Mouse (Mus musculus) neural tube, embryonic 12.5 days (tissue): Measurements from ENCODE around the gene Lgals3bp. TPM values are rescaled to one million over a fixed set of nuclear protein-coding genes. Genes with fewer than 3 reads are reported as not detected.

ENCODE experiments used
- ATAC-seq: fragments of 200-750 bp; cut with Nextera tagmentation; 2 replicates; pipeline ENCODE4 v1.8.0; 2017; ENCODE audit warnings: low read depth, mild to moderate bottlenecking, moderate TSS enrichment, moderate library complexity; ENCODE audit not compliant: low FRiP score
- H3K27ac ChIP-seq: fragments of 300-500 bp; sonication (generic); 2 replicates; pipeline ENCODE4 v1.5.1; 2016
- H3K27me3 ChIP-seq: fragments of 300-500 bp; sonication (generic); replicated peaks from 2 replicates; pipeline ENCODE4 v1.6.1; 2016; ENCODE audit warnings: mild to moderate bottlenecking
- H3K36me3 ChIP-seq: fragments of 300-500 bp; sonication (generic); 2 replicates; pipeline ENCODE4 v1.6.1; 2016; ENCODE audit warnings: mild to moderate bottlenecking
- H3K4me1 ChIP-seq: fragments of 300-500 bp; sonication (generic); 2 replicates; pipeline ENCODE4 v1.6.1; 2016
- H3K4me2 ChIP-seq: fragments of 300-500 bp; sonication (generic); replicated peaks from 2 replicates; pipeline ENCODE4 v1.6.1; 2016; ENCODE audit warnings: mild to moderate bottlenecking
- H3K4me3 ChIP-seq: fragments of 300-500 bp; sonication (generic); 2 replicates; pipeline ENCODE4 v1.5.1; 2016
- H3K9ac ChIP-seq: fragments of 300-500 bp; sonication (generic); 2 replicates; pipeline ENCODE4 v1.6.1; 2016; ENCODE audit warnings: mild to moderate bottlenecking
- H3K9me3 ChIP-seq: fragments of 300-500 bp; sonication (generic); 2 replicates; pipeline ENCODE4 v1.6.1; 2016; ENCODE audit warnings: mild to moderate bottlenecking
- WGBS: fragments of 180-500 bp; shearing (Covaris S2); methylation state at CpG from one replicate; pipeline ENCODE4 v1.1.7; 2016; 5-methylcytosine and 5-hydroxymethylcytosine counted together
- polyA plus RNA-seq: library from polyadenylated mRNA; unstranded; fragments of >200 nt; fragmentation: Nextera tagmentation; extraction: Ambion mirVana; gene quantifications from 2 replicates; pipeline ENCODE4 v1.2.1, GENCODE M21; 2016

Gene Lgals3bp
- polyA plus RNA-seq, 1 experiment from 2014 or later = 2.0 TPM

- WGBS = under 1% methylated on average over 50 of the region's 50 CpGs
- Histone ChIP-seq H3K9ac (peak within 1 kb of the TSS; percentile 94), H3K4me1 (peaks cover 25% of the 10 kb centered on the region), H3K4me3 (peak within 1 kb of the TSS; percentile 92), H3K27me3 (no peaks in the 10 kb centered on the region), H3K9me3 (no peaks in the 10 kb centered on the region), H3K36me3 (peaks cover 19% of the 10 kb centered on the region), H3K4me2 (peak within 1 kb of the TSS; percentile 94), H3K27ac (0 out of 2 replicates have a peak within 1 kb of the TSS, but pooled peaks have one; percentile 20)
- peak; percentile 86 for ATAC-seq
These were observed 17.1 kb upstream of the Lgals3bp start, which contains the start of gene Cant1 for GRCm38 (mm10) chr11:118418834-118419504. Cant1 (minus strand) TSS chr11:118419086.

- Histone ChIP-seq H3K4me3 (peak overlapping the region; percentile 92), H3K4me1 (peaks cover 20% of the 10 kb centered on the region), H3K36me3 (peaks cover 19% of the 10 kb centered on the region), H3K9ac (peak overlapping the region; percentile 94), H3K4me2 (peak overlapping the region; percentile 94), H3K9me3 (no peaks in the 10 kb centered on the region), H3K27ac (0 out of 2 replicates have a peak overlapping the region, but pooled peaks have one; percentile 20), H3K27me3 (no peaks in the 10 kb centered on the region)
- WGBS = 6% methylated on average over 12 of the region's 12 CpGs
- ATAC-seq = peak; percentile 39
These were observed 16.5 kb upstream of the Lgals3bp start for GRCm38 (mm10) chr11:118418442-118418833.

GRCm38 (mm10) chr11:118417496-118417895 lies 15.6 kb upstream of the Lgals3bp start:
- Histone ChIP-seq H3K4me1 (peaks cover 19% of the 10 kb centered on the region), H3K4me2 (peak overlapping the region; percentile 94), H3K27me3 (no peaks in the 10 kb centered on the region), H3K9ac (0 out of 2 replicates have a peak overlapping the region, but pooled peaks have one; percentile 94), H3K36me3 (peaks cover 22% of the 10 kb centered on the region), H3K9me3 (no peaks in the 10 kb centered on the region), H3K4me3 (peak overlapping the region; percentile 92; the same call in 1 of the 2 replicates), H3K27ac (no peak overlapping the region)
- 92% methylated on average over 9 of the region's 9 CpGs for WGBS
- no peak for ATAC-seq

DNA sequence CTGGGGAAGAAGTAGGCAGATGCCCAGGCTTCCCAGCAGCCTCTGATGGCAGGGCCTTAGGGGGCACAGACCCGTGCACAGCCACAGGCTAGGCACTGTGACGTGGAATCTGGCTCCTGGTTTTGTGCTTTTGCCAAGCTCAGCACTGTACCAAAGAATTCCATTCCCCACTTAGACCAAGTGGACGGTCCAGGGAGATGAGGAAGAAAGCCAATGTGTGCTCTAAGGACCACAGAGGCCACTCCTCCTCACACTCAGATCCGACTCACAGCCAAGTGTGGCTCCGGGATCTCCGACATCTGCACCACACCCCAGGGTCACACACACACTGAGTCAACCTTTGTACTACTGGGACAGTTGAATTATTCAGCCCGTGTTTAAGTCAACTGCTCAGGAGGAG lies 14.2 kb upstream of the Lgals3bp start:
- WGBS = 85% methylated on average over 7 of the region's 7 CpGs
- Histone ChIP-seq H3K9me3 (no peaks in the 10 kb centered on the region), H3K4me3 (no peak overlapping the region), H3K36me3 (peaks cover 28% of the 10 kb centered on the region), H3K27ac (no peak overlapping the region), H3K4me1 (peaks cover 19% of the 10 kb centered on the region), H3K9ac (0 out of 2 replicates have a peak overlapping the region, but pooled peaks have one; percentile 5), H3K27me3 (no peaks in the 10 kb centered on the region), H3K4me2 (no peak overlapping the region)
- no peak for ATAC-seq

- 89% methylated on average over 6 of the region's 6 CpGs for WGBS
- H3K4me1 ChIP-seq = peaks cover 19% of the 10 kb centered on the region
- H3K9ac ChIP-seq = 0 out of 2 replicates have a peak overlapping the region, but pooled peaks have one; percentile 5
- no peaks in the 10 kb centered on the region for H3K27me3 ChIP-seq
- no peak overlapping the region for H3K27ac ChIP-seq
- H3K4me2 ChIP-seq = no peak overlapping the region
- peaks cover 32% of the 10 kb centered on the region for H3K36me3 ChIP-seq
- no peak for ATAC-seq
- no peak overlapping the region for H3K4me3 ChIP-seq
- no peaks in the 10 kb centered on the region for H3K9me3 ChIP-seq
These were observed 13.7 kb upstream of the Lgals3bp start for GRCm38 (mm10) chr11:118415630-118416029.

DNA sequence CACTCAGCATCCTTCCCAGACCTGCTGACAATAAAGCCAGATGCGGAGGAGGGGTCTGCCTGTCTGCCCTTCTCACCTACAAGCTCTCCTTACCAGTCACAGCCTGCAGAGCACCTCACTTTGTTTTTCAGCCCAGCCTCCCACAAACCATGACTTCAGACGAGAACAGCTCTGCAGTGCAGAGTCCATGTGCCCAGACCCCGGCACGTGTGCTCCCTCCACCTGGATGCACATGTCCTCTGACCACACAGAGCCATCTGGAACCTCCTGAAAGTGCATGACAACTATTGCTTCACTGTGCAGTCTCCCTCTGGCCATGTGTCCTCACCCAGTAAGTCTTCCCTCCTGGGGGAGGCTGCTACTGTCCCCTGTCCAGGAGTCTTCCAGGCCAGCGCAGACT lies 12.4 kb upstream of the Lgals3bp start:
- Histone ChIP-seq H3K9me3 (no peaks in the 10 kb centered on the region), H3K36me3 (peaks cover 42% of the 10 kb centered on the region), H3K27ac (no peak overlapping the region), H3K4me2 (no peak overlapping the region), H3K4me3 (no peak overlapping the region), H3K27me3 (no peaks in the 10 kb centered on the region), H3K9ac (no peak overlapping the region), H3K4me1 (peaks cover 19% of the 10 kb centered on the region)
- ATAC-seq = no peak
- WGBS = 93% methylated on average over 5 of the region's 5 CpGs

DNA sequence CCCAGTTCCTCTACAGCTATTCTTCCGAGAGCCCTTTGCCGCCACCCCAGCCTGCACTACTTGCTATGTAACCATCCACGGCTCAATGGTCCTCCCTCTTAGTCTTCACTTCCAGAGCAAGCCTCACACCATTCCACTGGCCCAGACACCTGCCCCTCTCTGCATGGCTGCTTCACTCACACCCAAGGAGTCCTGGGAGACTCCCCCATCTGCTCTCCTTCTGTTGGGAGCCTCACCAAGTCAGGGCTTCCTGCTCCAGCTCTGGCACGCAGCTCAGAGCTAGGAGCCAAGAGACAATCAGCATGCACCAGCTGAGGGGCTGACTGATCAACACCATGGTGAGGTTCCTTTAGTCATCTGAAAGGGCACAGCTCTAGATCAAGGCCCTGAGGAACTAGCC lies 11.2 kb upstream of the Lgals3bp start:
- 92% methylated on average over 4 of the region's 4 CpGs for WGBS
- Histone ChIP-seq H3K4me1 (peaks cover 15% of the 10 kb centered on the region), H3K27ac (no peak overlapping the region), H3K4me3 (no peak overlapping the region), H3K9me3 (no peaks in the 10 kb centered on the region), H3K36me3 (peaks cover 48% of the 10 kb centered on the region), H3K9ac (no peak overlapping the region), H3K4me2 (no peak overlapping the region), H3K27me3 (no peaks in the 10 kb centered on the region)
- no peak for ATAC-seq

GRCm38 (mm10) chr11:118412601-118413000 lies 10.7 kb upstream of the Lgals3bp start:
- no peaks in the 10 kb centered on the region for H3K27me3 ChIP-seq
- no peak overlapping the region for H3K9ac ChIP-seq
- peaks cover 53% of the 10 kb centered on the region for H3K36me3 ChIP-seq
- no peak overlapping the region for H3K27ac ChIP-seq
- no peak overlapping the region for H3K4me3 ChIP-seq
- no peaks in the 10 kb centered on the region for H3K9me3 ChIP-seq
- 85% methylated on average over 2 of the region's 2 CpGs for WGBS
- no peak for ATAC-seq
- peaks cover 11% of the 10 kb centered on the region for H3K4me1 ChIP-seq
- H3K4me2 ChIP-seq = no peak overlapping the region

DNA sequence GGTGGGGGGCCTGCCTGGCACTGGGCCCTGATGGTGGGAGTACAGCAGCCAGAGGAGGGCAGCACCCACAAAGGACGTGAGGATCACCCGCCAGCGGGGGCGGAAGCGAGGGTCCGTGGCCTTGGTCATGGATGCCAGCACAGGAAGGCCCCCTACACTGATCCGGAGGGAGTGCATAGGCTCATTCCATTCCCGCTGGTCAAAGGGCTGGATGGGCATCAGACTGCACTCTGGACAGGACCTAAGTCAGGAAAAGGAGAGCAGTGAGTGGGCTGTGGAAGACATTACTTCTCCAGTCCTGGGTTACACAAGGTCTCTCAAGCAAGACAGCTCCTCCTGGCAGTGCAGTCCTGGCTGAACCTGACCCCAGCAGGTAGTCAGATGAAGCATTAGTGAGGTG lies 9.4 kb upstream of the Lgals3bp start:
- Histone ChIP-seq H3K4me2 (no peak overlapping the region), H3K9me3 (no peaks in the 10 kb centered on the region), H3K36me3 (peaks cover 63% of the 10 kb centered on the region), H3K27ac (no peak overlapping the region), H3K4me1 (no peaks in the 10 kb centered on the region; the same call in 1 of the 2 replicates), H3K9ac (no peak overlapping the region), H3K4me3 (no peak overlapping the region), H3K27me3 (no peaks in the 10 kb centered on the region)
- WGBS = 92% methylated on average over 8 of the region's 8 CpGs
- ATAC-seq = no peak

- no peaks in the 10 kb centered on the region; the same call in 1 of the 2 replicates for H3K4me1 ChIP-seq
- peaks cover 61% of the 10 kb centered on the region for H3K36me3 ChIP-seq
- no peak for ATAC-seq
- no peak overlapping the region for H3K4me2 ChIP-seq
- H3K4me3 ChIP-seq = no peak overlapping the region
- 89% methylated on average over 10 of the region's 10 CpGs for whole genome bisulfite sequencing
- no peak overlapping the region for H3K9ac ChIP-seq
- H3K27me3 ChIP-seq = no peaks in the 10 kb centered on the region
- H3K27ac ChIP-seq = no peak overlapping the region
- no peaks in the 10 kb centered on the region for H3K9me3 ChIP-seq
These were observed 8.6 kb upstream of the Lgals3bp start for GRCm38 (mm10) chr11:118410479-118410878.

GRCm38 (mm10) chr11:118410073-118410444 lies 8.2 kb upstream of the Lgals3bp start:
- Histone ChIP-seq H3K9ac (no peak overlapping the region), H3K4me2 (no peak overlapping the region), H3K36me3 (peaks cover 59% of the 10 kb centered on the region), H3K4me3 (no peak overlapping the region), H3K27ac (no peak overlapping the region), H3K4me1 (no peaks in the 10 kb centered on the region; the same call in 1 of the 2 replicates), H3K27me3 (no peaks in the 10 kb centered on the region), H3K9me3 (no peaks in the 10 kb centered on the region)
- no peak for ATAC-seq
- WGBS = 49% methylated on average over 1 of the region's 1 CpGs

DNA sequence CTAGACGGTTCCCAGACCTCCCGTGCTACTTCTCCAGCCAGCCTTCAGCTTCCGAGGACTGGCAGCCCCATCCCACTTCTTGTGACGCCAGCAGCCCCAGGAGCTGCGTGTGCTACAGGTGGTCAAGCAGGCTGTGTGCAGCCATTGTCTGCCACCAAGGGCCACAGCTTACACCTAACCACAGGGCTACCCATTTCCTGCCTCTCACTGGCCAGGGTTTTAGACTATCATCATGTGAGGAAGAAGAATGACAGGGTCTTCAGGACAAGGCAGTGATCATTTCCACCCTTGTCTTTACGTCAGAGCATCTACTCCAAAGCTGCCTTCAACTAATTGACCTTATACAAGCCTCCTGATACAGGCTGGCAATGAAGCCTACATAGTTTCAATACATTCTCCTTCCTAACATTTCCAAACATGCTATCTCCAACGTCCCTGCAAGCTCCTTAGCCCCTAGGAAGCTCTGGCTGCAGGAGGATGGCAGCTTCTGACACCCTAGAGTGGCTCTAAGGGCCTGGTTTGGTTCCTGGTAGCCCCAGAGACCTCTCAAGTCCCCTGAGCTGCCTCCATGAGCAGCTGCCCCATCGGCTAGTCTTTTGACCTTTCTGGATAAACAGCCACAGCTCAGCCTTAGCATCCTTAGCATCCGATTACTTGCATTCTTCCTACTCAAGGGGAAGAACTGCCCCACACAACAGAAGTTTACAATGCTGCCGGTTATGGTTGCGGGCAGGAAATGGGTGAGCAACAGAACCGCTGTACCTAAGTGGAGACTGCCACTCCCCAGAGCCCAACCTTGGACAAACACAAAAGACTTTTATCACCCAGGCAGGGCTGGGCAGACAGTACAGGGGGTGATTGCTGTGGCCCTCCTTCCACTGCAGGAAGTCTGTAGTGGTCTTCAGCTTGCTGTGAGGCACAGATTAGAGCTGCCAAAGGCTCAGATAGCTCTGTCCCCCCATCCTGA lies 7.5 kb upstream of the Lgals3bp start:
- 69% methylated on average over 12 of the region's 12 CpGs for WGBS
- no peak for ATAC-seq
- Histone ChIP-seq H3K4me3 (no peak overlapping the region), H3K27ac (no peak overlapping the region), H3K36me3 (peaks cover 55% of the 10 kb centered on the region), H3K9ac (no peak overlapping the region), H3K4me2 (no peak overlapping the region), H3K9me3 (no peaks in the 10 kb centered on the region), H3K27me3 (no peaks in the 10 kb centered on the region), H3K4me1 (no peaks in the 10 kb centered on the region; the same call in 1 of the 2 replicates)
